Mouse (Mus musculus): ENCODE measurements around the gene Msrb1.
"Not testable (repeated sequence)": the region's sequence is repeated elsewhere in the genome, so short reads cannot be mapped to it uniquely, and the experiment has no call there.

Gene Msrb1

DNA sequence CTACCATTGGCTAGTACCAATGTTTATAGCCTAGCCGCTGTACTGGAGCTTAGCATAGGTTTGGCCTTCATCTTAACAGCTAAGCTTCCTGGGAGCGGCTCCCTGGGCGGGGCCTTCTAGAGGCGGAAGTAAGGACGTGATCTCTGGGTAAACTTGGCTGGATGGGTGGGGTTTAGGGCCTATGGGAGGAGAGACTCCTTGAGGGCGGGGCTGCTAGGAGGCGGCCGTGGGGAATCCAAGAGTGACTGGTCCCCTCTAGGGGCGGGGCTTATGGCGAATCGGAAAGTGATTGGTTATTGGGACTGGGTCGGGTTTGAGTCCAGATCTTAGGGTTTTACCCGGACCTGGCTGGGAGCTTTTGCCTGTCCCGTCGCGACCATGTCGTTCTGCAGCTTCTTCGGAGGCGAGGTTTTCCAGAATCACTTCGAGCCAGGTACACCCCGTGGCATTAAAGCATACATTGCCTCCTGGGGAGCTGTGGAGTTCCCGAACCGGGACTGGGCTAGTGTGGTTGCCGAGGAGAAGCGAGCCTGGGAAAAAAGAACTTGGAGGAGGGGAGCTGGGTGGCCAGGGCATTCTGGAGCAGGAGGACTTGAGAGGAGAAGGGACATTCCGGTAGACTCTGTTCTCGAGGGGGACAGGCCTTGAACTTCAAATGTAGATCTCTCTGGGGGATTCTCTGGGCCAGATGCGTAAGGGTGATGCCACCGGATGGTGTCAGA, at the start of gene Msrb1:
Gene Msrb1, plus strand, starts transcription at position 313 of the 722 bp plus-strand sequence.
- DNase-seq (ENCODE audit: low spot score), result peak; percentile 100

GRCm38 (mm10) chr17:24687146-24687595, 49.3 kb upstream of the Msrb1 start:
- peak; percentile 52 for DNase-seq (ENCODE audit: low spot score)

GRCm38 (mm10) chr17:24687599-24687998, 48.8 kb upstream of the Msrb1 start:
- no peak for DNase-seq (ENCODE audit: low spot score)

- DNase-seq (ENCODE audit: low spot score), result no peak
Measured at GRCm38 (mm10) chr17:24689251-24690081, 47.0 kb upstream of the Msrb1 start, which contains the start of gene Syngr3. Syngr3 (minus strand) TSS chr17:24689955.

DNA sequence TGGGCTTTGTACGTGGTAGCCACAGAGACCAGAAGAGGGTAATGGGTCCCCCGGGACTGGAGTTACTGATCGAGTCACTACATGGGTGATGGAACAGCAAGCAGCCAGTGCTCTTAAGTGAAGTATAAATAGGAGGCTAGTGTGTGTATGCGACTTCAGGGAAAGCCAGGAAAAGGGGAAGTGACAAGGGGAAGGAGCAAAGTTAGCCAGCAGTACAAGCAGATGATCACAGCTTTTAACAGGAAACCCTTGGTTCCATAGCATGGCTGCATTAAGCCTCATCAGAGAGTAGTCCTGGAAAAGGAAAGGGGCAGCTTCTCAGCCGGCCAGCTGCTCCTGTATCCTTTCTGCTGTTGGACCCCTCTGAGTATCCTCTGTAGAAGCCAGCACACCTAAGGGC, 44.1 kb upstream of the Msrb1 start:
- DNase-seq (ENCODE audit: low spot score), result no peak

DNA sequence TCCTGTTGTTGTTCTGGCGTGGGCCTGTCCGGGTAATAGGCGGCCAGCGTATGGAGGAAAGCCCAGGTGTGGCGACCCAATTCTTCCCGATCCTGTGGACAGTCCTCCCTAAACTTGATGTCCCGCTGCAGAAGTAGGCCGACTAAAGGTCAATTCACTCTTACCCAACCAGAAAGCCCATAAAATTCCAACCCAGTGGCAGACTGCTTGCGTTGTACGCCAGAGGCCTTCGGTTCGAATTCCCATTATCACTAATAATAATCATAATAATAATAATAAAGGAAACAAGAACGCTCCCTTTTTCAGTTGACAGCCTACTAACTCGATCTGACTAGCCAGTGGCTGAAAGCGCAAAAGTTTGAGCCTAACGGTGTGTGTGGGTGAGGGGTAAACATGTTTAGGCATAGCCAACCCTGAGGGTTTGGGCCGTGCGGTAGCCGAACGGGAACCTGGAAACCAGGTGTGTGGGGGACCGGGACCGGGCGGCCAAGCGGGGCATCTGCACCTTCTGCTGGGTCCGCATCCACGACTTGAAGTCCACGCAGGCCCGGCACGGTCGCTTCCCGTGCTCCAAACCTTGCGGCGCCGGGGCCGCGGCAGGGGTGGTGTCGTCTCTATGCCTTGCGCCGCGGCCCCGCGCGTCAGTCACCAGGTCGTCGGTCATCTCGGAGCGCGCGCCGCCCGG, 41.0 kb upstream of the Msrb1 start:
- peak; percentile 33 for DNase-seq (ENCODE audit: low spot score)

GRCm38 (mm10) chr17:24696011-24696697, 40.3 kb upstream of the Msrb1 start, which contains the start of the genes Gfer and Noxo1:
Gfer (minus strand) TSS chr17:24696156.
Noxo1 (plus strand) TSS chr17:24696234.
- DNase-seq (ENCODE audit: low spot score), result peak; percentile 76

- DNase-seq (ENCODE audit: low spot score), result no peak
Measured at GRCm38 (mm10) chr17:24697985-24698384, 38.5 kb upstream of the Msrb1 start.

GRCm38 (mm10) chr17:24698715-24699114, 37.7 kb upstream of the Msrb1 start:
- DNase-seq (ENCODE audit: low spot score), result no peak

DNA sequence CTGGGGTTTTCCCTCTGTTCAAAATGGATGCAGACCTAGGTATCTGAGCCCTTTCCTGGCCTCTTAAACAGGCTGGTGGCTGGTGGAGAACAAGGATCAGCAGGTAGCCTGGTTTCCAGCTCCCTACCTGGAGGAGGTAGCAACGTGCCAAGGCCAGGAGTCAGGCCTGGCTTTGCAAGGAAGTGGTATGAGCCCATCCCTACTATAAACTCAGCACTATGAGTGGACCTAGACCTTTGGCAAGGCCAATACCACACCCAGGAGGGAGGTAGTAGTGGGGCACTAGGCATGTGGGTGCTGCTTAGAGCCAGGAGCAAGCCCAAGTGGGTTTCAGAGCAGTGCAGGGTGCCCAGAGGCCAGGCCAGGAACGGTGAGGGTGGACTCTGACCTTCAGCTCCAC, 37.0 kb upstream of the Msrb1 start:
- DNase-seq (ENCODE audit: low spot score), result no peak

DNA sequence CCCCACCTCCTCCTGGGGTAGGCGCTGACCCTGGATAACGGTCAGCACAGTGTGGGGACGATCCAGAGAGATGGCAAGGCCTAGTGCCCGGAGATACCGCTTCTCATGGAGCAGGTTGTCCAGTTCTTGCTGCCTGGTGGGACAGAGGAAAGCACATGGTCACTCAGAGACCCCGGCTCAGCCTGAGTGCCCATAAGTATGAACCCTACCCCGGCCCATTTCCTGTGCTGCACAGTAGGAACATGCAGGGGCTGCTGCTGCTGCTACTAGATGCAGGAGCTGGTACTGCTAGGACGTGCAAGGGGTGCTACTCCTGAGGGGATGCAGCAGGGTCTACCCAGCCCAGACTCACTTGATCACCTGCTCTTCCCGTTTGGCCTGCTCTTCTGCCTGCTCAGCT, 35.2 kb upstream of the Msrb1 start:
- DNase-seq (ENCODE audit: low spot score), result no peak

GRCm38 (mm10) chr17:24705821-24706220, 30.6 kb upstream of the Msrb1 start:
- DNase-seq (ENCODE audit: low spot score), result no peak

GRCm38 (mm10) chr17:24706982-24707800, 29.3 kb upstream of the Msrb1 start, which contains the start of gene Tbl3:
Tbl3 (minus strand) TSS chr17:24707660.
- DNase-seq (ENCODE audit: low spot score), result peak; percentile 94

DNA sequence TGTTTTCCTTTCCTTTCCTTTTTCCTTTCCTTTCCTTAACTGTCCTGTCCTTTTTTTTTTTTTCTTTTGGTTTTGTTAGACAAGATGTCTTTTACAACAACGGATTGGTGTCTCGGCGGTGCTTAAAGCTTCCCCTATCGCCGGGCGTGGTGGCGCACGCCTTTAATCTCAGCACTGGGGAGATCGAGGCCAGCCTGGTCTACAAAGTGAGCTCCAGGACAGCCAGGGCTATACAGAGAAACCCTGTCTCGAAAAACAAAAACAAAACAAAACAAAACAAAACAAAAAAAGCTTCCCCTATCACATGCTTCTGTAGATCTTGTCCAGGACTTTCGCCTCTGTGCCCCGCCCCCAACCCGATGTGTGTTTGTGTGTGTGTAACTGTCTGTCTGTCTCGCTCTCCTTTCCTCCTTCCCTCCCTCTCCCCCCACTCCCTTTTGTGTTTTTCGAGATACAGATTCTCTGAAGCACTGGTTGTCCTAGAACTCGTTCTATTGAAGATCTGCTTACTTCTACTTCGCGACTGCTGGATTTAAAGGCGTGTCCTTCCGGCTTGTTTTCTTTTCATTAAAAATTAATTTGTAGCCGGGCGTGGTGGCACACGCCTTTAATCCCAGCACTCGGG, 28.5 kb upstream of the Msrb1 start:
- DNase-seq (ENCODE audit: low spot score), result no peak

- peak; percentile 45 for DNase-seq (ENCODE audit: low spot score)
Measured at GRCm38 (mm10) chr17:24708646-24709045, 27.8 kb upstream of the Msrb1 start.

DNA sequence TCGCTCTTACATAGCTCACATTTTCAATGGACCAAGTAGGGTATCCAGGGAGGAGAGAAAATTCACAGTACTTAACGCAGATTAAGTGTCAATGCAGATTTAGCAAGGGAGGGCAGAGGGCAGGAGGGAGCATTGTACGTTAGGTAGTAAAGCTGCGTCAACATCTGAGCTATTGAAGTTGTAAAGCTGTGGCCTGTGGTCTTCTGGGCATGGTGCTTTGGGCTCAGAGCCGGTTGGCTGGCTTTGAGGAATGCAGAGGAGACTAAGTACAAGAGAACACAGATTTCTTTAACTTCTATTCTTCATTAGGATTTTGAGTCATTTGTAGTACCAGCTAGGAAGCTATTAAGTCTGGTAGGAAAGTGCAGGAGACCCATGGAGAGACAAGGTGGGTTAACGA, 20.9 kb upstream of the Msrb1 start:
- DNase-seq (ENCODE audit: low spot score), result no peak

GRCm38 (mm10) chr17:24716166-24716682, 20.2 kb upstream of the Msrb1 start:
- DNase-seq (ENCODE audit: low spot score), result no peak

- no peak for DNase-seq (ENCODE audit: low spot score)
Measured at GRCm38 (mm10) chr17:24717943-24718342, 18.5 kb upstream of the Msrb1 start, which contains the start of the genes Rnf151 and Rps2. Rnf151 (minus strand) TSS chr17:24718063. Rps2 (plus strand) TSS chr17:24718116.

DNA sequence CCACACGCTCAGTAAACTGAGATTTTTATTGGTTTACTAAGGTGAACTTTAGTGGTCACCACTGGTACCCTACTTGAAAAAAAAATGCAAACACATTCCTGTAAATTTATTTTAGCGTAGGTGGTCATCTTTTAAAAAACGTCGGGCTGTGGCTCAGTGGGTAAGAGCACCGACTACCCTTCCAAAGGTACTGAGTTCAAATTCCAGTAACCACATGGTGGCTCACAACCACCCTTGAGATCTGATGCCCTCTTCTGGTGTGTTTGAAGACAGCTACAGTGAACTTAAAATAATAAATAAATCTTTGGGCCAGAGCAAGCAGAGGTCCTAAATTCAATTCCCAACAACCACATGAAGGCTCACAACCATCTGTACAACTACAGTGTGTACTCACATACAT, 17.5 kb upstream of the Msrb1 start:
- DNase-seq (ENCODE audit: low spot score), result not testable (repeated sequence)
